Mouse (Mus musculus): ENCODE measurements around the gene Krt76.

GRCm38 (mm10) chr15:101938600-101939308 lies 46.0 kb upstream of the Krt76 start:
- TF ChIP-seq CTCF (IDR thresholded peaks at IDR 0.05; ENCODE audit: low read depth) (no peak), EP300 (IDR thresholded peaks at IDR 0.05; ENCODE audit: low read depth) (no peak)
